Mouse (Mus musculus) c-Kit-positive CD71-negative TER-119-negative erythroid progenitor cells, embryonic 14.5 days (primary cell): Measurements from ENCODE around the gene Gm21627.
"Not testable (repeated sequence)": the region's sequence is repeated elsewhere in the genome, so short reads cannot be mapped to it uniquely, and the experiment has no call there.

Source experiments
- DNase-seq: peaks from one replicate; pipeline ENCODE4 v3.0.0-alpha.2; 2013; ENCODE audit warnings: low read depth

Gm21627 gene

GRCm38 (mm10) chrY:63228127-63228526 is at the start of gene Gm21627:
Gene Gm21627, plus strand, starts transcription at chrY:63228427.
- not testable (repeated sequence) for DNase-seq
